Mouse (Mus musculus) kidney, embryonic 14.5 days (tissue): Measurements from ENCODE around the gene Pla2g10. TPM values are rescaled to one million over a fixed set of nuclear protein-coding genes. Genes with fewer than 3 reads are reported as not detected.
"Not testable (repeated sequence)": the region's sequence is repeated elsewhere in the genome, so short reads cannot be mapped to it uniquely, and the experiment has no call there.

Experiments
- ATAC-seq: fragments of 200-750 bp; cut with Nextera tagmentation; 2 replicates; pipeline ENCODE4 v1.8.0; 2017; ENCODE audit warnings: moderate number of reproducible peaks, mild to moderate bottlenecking, moderate TSS enrichment, moderate library complexity; ENCODE audit not compliant: low FRiP score, low TSS enrichment
- H3K27ac ChIP-seq: fragments of 300-500 bp; sonication (generic); 2 replicates; pipeline ENCODE4 v1.5.1; 2014; ENCODE audit warnings: low read depth, mild to moderate bottlenecking, low read length, moderate library complexity, mixed read lengths
- H3K27me3 ChIP-seq: fragments of 300-500 bp; sonication (generic); 2 replicates; pipeline ENCODE4 v1.6.1; 2014; ENCODE audit warnings: mild to moderate bottlenecking, low read length; ENCODE audit not compliant: control insufficient read depth, insufficient read depth
- H3K36me3 ChIP-seq: fragments of 300-500 bp; sonication (generic); 2 replicates; pipeline ENCODE4 v1.6.1; 2014; ENCODE audit warnings: low read length, mixed read lengths; ENCODE audit not compliant: control insufficient read depth, insufficient read depth
- H3K4me1 ChIP-seq: fragments of 300-500 bp; sonication (generic); 2 replicates; pipeline ENCODE4 v1.6.1; 2014; ENCODE audit warnings: low read length, mixed read lengths; ENCODE audit not compliant: control insufficient read depth, insufficient read depth
- H3K4me2 ChIP-seq: fragments of 300-500 bp; sonication (generic); replicated peaks from 2 replicates; pipeline ENCODE4 v1.6.1; 2014; ENCODE audit warnings: low read depth, mild to moderate bottlenecking, low read length
- H3K4me3 ChIP-seq: fragments of 300-500 bp; sonication (generic); 2 replicates; pipeline ENCODE4 v1.5.1; 2014; ENCODE audit warnings: mild to moderate bottlenecking, low read length
- H3K9ac ChIP-seq: fragments of 300-500 bp; sonication (generic); 2 replicates; pipeline ENCODE4 v1.6.1; 2014; ENCODE audit warnings: low read depth, mild to moderate bottlenecking, low read length, moderate library complexity
- H3K9me3 ChIP-seq: fragments of 300-500 bp; sonication (generic); 2 replicates; pipeline ENCODE4 v1.6.1; 2016; ENCODE audit warnings: low read length; ENCODE audit not compliant: control insufficient read depth
- WGBS: fragments of 180-500 bp; shearing (Covaris S2); extraction: QIAGEN DNeasy Blood & Tissue Kit; methylation state at CpG from one replicate; pipeline ENCODE4 v1.1.7; 2014; 5-methylcytosine and 5-hydroxymethylcytosine counted together
- polyA plus RNA-seq: library from polyadenylated mRNA; unstranded; fragments of >200 nt; fragmentation: Nextera tagmentation; extraction: Ambion mirVana; gene quantifications from 2 replicates; pipeline ENCODE4 v1.2.1, GENCODE M21; 2014

Gene Pla2g10
- polyA plus RNA-seq: 0.13 TPM in 1 of 2 replicates, not detected in the other

DNA sequence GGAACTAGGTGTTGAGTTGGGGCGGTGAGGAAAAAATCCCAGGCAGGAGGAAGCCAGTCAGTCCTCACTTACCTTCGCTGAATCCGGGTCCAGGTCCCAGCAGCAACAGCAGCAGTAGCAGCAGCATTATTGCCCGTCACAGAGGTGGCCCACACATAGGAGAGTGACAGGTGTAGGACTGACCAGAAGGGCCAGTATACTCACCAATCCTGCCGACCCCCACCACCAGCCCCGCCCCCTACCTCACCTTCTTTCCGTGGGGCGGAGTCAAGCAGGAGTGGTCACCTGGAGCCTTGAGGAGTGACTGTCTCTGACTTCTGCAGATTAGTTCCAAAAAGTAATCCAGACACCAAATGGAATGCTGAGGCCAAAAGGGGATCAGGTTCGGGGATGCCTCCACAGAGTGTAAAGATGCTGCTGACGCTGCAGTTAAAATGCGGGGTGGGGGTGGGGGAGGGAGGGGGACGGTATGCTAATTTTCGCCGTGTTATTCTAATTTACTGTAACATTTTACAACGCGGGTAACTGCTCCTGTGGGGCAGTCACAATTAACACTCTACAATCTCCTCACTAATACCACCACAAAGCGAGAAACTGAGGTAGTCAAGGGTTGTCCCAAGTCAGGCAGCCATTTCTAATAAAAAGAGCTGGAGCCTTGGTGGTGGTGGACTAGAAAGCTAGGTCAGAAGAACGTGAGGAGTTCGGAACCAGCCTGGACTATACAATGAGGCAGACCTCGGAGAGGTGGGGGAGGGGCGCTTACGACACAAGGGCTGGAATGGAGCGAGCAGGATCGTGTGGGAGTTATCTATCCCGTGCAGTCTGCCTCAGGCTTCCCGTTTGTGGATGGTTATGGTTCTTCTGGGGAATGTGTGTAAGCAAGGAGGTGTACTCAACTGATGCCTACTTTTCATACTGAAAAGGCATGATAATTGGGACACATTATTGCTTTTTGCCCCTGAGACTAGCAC is at the start of gene Pla2g10:
Gene Pla2g10, minus strand, starts transcription at position 699 of the 971 bp plus-strand sequence.
- peak within 1 kb of the TSS; percentile 44 for H3K4me2 ChIP-seq
- peak; percentile 59; the same call in 1 of the 2 replicates for ATAC-seq
- peak within 1 kb of the TSS; percentile 25 for H3K4me3 ChIP-seq
- H3K9ac ChIP-seq: no peak within 1 kb of the TSS
- no peaks in the 10 kb centered on the region for H3K36me3 ChIP-seq
- H3K27me3 ChIP-seq: no peaks in the 10 kb centered on the region
- no peak within 1 kb of the TSS for H3K27ac ChIP-seq
- WGBS: 8% methylated on average over 26 of the region's 26 CpGs
- 0 out of 2 replicates have a peak, but pooled peaks cover 3% of the 10 kb centered on the region for H3K4me1 ChIP-seq
- no peaks in the 10 kb centered on the region for H3K9me3 ChIP-seq

DNA sequence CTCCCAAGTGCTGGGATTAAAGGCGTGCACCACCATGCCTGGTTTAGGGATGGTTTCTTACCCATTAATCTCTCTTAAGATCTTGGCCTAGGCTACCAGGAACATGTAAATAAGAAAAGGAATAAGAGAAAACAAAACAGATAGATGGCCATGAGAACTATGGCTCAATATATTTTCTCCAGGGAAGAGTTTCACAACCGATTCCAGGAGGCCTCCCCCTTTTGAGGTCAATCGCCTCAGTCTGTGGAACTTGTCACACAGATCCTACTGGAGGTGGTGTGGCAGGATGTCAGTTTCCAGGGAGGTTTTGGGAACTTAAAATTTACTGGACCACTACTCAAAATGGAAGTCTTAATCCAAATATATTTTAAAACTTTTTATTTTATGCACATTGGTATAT is 43.9 kb upstream of the Pla2g10 start:
- not testable (repeated sequence) for H3K27ac ChIP-seq, H3K4me3 ChIP-seq, H3K9ac ChIP-seq, H3K27me3 ChIP-seq, H3K9me3 ChIP-seq, ATAC-seq, H3K4me2 ChIP-seq, H3K4me1 ChIP-seq, H3K36me3 ChIP-seq
- WGBS: 90% methylated on average over 3 of the region's 3 CpGs

DNA sequence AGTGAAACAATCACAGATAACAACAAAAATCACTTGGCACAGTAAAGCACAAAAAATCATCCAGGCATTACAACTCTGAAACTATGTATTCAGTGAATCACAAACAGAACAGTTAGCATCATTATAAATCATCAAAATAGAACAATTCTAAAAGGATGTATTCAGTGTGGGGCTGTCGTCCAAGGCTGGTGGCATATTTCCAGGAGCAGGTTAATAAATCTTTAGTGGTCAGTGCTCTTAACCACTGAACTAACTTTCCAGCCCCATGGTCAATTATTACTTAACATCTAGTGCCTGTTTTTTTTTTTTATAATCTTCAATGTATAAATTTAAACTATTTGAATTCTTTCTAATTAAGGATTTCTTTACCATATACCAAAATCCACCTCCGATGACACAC is 43.2 kb upstream of the Pla2g10 start:
- not testable (repeated sequence) for H3K27me3 ChIP-seq, H3K9ac ChIP-seq, H3K27ac ChIP-seq, H3K9me3 ChIP-seq, H3K4me1 ChIP-seq, H3K4me3 ChIP-seq, ATAC-seq, H3K4me2 ChIP-seq, H3K36me3 ChIP-seq
- WGBS: 63% methylated on average over 2 of the region's 2 CpGs

DNA sequence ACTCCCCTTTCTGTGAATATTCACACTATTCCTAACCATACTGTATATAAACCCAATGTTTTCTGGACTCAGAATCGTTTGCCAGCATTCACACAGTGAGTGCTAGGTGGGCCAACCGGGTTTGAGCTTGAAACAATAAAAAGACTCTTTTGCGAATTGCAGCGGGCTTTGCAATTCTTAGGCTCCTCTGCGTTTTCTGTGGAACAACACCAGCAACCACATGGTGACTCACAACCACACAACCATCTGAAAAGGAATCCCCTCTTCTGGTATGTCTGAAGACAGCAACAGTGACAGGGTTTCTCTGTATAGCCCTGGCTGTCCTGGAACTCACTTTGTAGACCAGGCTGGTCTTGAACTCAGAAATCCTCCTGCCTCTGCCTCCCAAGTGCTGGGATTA is 41.3 kb upstream of the Pla2g10 start:
- not testable (repeated sequence) for H3K4me2 ChIP-seq, H3K9ac ChIP-seq, ATAC-seq, H3K27ac ChIP-seq, H3K9me3 ChIP-seq, H3K4me3 ChIP-seq, H3K36me3 ChIP-seq, H3K4me1 ChIP-seq, H3K27me3 ChIP-seq
- WGBS: 74% methylated on average over 5 of the region's 5 CpGs

DNA sequence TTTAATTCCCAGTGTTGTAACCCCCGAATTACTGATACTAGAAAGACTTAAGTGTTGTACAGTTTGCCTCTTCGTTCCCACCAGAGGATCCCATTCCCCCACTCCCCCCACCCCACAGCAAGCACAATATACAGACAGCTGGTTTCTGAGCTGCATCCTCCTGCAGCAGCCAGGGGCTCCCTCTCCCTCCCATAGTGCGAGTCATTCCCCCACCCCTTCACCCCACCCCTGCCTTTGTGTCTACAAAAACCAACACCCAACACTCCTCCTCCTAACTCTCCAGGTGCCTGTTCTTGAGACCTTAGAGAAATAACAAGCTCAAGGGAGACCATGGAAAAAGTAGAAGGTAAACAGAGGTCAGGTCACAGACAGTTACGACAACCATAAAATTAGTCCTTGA is 40.8 kb upstream of the Pla2g10 start:
- H3K36me3 ChIP-seq, H3K4me3 ChIP-seq, H3K27ac ChIP-seq, H3K4me1 ChIP-seq, H3K4me2 ChIP-seq, ATAC-seq, H3K9me3 ChIP-seq, H3K27me3 ChIP-seq, H3K9ac ChIP-seq: not testable (repeated sequence)
- 38% methylated on average over 4 of the region's 4 CpGs for WGBS

DNA sequence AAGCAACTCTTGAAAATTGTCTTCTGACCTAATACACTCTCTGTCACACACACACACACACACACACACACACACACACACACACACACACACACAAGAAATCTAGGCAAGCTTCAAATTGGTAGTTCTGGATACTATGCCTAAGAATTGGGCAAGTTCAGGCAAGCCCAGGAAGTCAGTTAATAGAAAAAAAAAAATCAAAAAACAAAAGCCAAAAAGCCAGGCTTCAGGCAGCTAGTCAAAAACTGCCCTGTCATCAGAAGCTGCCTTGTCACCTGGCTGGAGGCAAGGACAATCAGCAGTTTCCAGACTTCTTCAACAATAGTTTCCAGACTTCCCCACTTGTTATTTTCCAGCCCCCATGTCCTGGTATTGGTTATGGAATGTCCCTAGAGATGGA is 35.6 kb upstream of the Pla2g10 start:
- no peak overlapping the region for H3K27ac ChIP-seq
- no peaks in the 10 kb centered on the region for H3K36me3 ChIP-seq
- H3K4me3 ChIP-seq: no peak overlapping the region
- H3K27me3 ChIP-seq: no peaks in the 10 kb centered on the region
- H3K9me3 ChIP-seq: no peaks in the 10 kb centered on the region
- ATAC-seq: no peak
- H3K4me2 ChIP-seq: no peak overlapping the region
- no peaks in the 10 kb centered on the region for H3K4me1 ChIP-seq
- H3K9ac ChIP-seq: no peak overlapping the region

DNA sequence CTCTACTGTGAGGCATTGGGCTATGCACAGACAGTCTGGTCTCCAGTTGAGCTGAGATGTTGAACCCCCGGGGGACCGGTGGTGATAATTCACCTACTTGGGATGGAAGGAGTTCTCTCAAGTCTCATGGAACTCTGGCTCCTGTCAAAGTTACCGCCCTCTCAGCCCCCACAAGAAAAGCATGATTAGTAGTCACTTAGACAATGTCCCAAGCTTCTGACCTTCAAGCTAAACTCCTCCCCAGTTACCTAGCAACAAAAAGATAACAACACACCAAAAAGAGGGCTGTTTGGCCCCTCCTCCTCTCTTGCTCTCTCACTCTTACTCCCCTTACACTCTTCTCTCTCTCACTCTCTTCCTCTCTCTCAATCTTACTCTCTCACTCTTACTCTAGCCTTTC is 33.7 kb upstream of the Pla2g10 start:
- Histone ChIP-seq H3K27me3 (no peaks in the 10 kb centered on the region), H3K9me3 (no peaks in the 10 kb centered on the region), H3K4me2 (no peak overlapping the region), H3K27ac (no peak overlapping the region), H3K4me1 (no peaks in the 10 kb centered on the region), H3K9ac (no peak overlapping the region), H3K36me3 (no peaks in the 10 kb centered on the region), H3K4me3 (no peak overlapping the region)
- WGBS: 72% methylated on average over 3 of the region's 3 CpGs
- no peak for ATAC-seq

DNA sequence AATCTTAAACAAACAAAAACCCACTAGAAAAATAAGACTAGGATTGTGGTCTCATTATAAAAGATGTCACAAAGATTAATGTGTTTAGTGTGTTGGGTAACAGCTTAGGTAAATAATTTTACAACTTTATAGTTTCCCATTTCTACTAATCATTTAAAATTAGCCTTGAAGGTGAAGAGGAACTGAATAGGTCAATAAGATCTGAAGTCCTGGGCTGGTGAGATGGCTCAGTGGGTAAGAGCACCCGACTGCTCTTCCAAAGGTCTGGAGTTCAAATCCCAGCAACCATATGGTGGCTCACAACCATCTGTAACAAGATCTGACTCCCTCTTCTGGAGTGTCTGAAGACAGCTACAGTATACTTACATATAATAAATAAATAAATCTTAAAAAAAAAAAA is 32.0 kb upstream of the Pla2g10 start:
- not testable (repeated sequence) for H3K27ac ChIP-seq, H3K4me2 ChIP-seq, H3K4me3 ChIP-seq, H3K9ac ChIP-seq, H3K4me1 ChIP-seq, H3K9me3 ChIP-seq, ATAC-seq, H3K36me3 ChIP-seq, H3K27me3 ChIP-seq
- WGBS: 92% methylated on average over 1 of the region's 1 CpGs

DNA sequence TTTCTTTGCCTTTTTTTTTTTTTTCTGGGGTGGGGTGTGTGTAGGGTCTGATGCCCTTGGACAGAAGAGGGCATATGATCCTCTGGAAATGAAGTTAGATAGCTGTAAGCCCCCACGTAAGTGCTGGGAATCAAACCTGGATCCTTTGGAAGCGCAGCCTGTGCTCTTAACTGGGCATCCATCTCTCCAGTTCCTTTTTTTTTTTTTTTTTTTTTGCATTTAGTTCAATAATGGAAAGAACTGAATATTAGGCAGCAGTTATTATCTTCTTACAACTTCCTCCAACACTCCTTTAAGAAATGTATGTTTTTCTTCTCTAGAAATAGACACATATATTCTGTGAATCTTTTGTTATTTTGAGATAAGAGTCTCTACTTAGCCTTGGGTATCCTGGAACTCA is 27.0 kb upstream of the Pla2g10 start:
- Histone ChIP-seq H3K4me1 (no peaks in the 10 kb centered on the region), H3K9me3 (no peaks in the 10 kb centered on the region), H3K4me3 (no peak overlapping the region), H3K4me2 (no peak overlapping the region), H3K27ac (no peak overlapping the region), H3K9ac (no peak overlapping the region), H3K27me3 (no peaks in the 10 kb centered on the region), H3K36me3 (no peaks in the 10 kb centered on the region)
- 92% methylated on average over 2 of the region's 2 CpGs for WGBS
- no peak for ATAC-seq
